Mouse (Mus musculus): Measurements from ENCODE around the gene Dhx32. TPM values are rescaled to one million over a fixed set of nuclear protein-coding genes. Genes with fewer than 3 reads are reported as not detected.

The Dhx32 gene
- total and polyA plus RNA-seq, 3 experiments: 25.6 to 27.1 TPM; not detected in 1

DNA sequence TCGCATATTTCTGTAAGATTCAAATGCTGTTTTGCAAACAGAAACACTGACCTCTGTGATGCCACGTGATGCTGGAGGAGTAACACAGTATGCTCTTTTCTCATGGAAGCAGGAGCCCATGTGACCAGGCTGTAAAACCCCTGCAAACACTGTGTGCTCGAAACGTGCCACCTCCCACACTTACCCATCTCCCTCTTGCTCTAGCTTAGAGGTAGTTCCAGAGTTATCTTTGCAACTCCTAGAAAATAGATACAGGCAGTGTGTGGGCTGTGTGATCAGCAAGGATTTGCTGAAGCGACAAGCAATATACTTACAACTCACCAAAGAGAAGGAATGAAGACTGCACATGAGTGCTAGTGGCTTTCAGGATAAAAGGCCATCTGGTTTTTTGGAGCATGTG is 14.0 kb downstream of the Dhx32 start:
- Histone ChIP-seq H3K36me3 (ENCODE audit: control insufficient read depth in 1 of 2, insufficient read depth in 2 of 2, low read length in 2 of 2) (no peaks in the 10 kb centered on the region), H3K4me3 (ENCODE audit: control insufficient read depth in 1 of 2, insufficient read depth in 1 of 2, low read depth in 2 of 2, low read length in 2 of 2) (no peak overlapping the region), H3K27ac (ENCODE audit: control insufficient read depth, low read depth, low read length) (no peak overlapping the region), H3K9me3 (replicated peaks; ENCODE audit: insufficient read depth, low read length) (no peaks in the 10 kb centered on the region), H3K9ac (ENCODE audit: control insufficient read depth, low read depth, low read length, poor library complexity, severe bottlenecking) (no peak overlapping the region), H3K79me2 (ENCODE audit: control insufficient read depth, insufficient read depth, low read length, poor library complexity) (no peaks in the 10 kb centered on the region), H3K27me3 (ENCODE audit: control insufficient read depth in 1 of 2, insufficient read depth in 2 of 2, low read length in 2 of 2) (no peaks in the 10 kb centered on the region), H3K4me1 (ENCODE audit: control insufficient read depth in 1 of 2, insufficient read depth in 2 of 2, low read length in 2 of 2) (no peaks in the 10 kb centered on the region)
- TF ChIP-seq RCOR1 (IDR thresholded peaks at IDR 0.05; ENCODE audit: low read depth, low read length): no peak
- TF ChIP-seq MEF2A (IDR thresholded peaks at IDR 0.05; ENCODE audit: extremely low read depth, insufficient replicate concordance, low read depth, low read length, poor library complexity, severe bottlenecking): no peak
- no peak for TF ChIP-seq TCF12 (IDR thresholded peaks at IDR 0.05; ENCODE audit: low read depth, low read length)
- TF ChIP-seq CTCF (IDR thresholded peaks at IDR 0.05 in 2 of 3, conservative IDR thresholded peaks at IDR 0.05 in 1 of 3; ENCODE audit: control insufficient read depth in 1 of 3, insufficient read depth in 1 of 3, low read depth in 2 of 3, low read length in 3 of 3, poor library complexity in 1 of 3, severe bottlenecking in 1 of 3): no peak
- TF ChIP-seq MAFK (IDR thresholded peaks at IDR 0.05; ENCODE audit: borderline replicate concordance, low read depth, low read length): no peak
- no peak for TF ChIP-seq ZMIZ1 (IDR thresholded peaks at IDR 0.05; ENCODE audit: low read depth, low read length)
- TF ChIP-seq ELF1 (IDR thresholded peaks at IDR 0.05; ENCODE audit: low read depth, low read length): no peak
- TF ChIP-seq ZC3H11A (IDR thresholded peaks at IDR 0.05; ENCODE audit: low read depth, low read length): no peak
- no peak for TF ChIP-seq CHD1 (IDR thresholded peaks at IDR 0.05; ENCODE audit: low read depth, low read length)
- TF ChIP-seq EP300 (IDR thresholded peaks at IDR 0.05; ENCODE audit: low read depth in 1 of 2, low read length in 2 of 2): no peak
- TF ChIP-seq JUND (IDR thresholded peaks at IDR 0.05; ENCODE audit: low read depth, low read length): no peak
- TF ChIP-seq USF2 (IDR thresholded peaks at IDR 0.05; ENCODE audit: borderline replicate concordance in 1 of 2, insufficient read depth in 1 of 2, low read depth in 1 of 2, low read length in 2 of 2): no peak
- TF ChIP-seq MAZ (IDR thresholded peaks at IDR 0.05; ENCODE audit: low read depth, low read length): no peak
- TF ChIP-seq POLR2AphosphoS2 (IDR thresholded peaks at IDR 0.05; ENCODE audit: low read length): no peak
- DNase-seq (ENCODE audit: low read depth, low spot score): no peak

DNA sequence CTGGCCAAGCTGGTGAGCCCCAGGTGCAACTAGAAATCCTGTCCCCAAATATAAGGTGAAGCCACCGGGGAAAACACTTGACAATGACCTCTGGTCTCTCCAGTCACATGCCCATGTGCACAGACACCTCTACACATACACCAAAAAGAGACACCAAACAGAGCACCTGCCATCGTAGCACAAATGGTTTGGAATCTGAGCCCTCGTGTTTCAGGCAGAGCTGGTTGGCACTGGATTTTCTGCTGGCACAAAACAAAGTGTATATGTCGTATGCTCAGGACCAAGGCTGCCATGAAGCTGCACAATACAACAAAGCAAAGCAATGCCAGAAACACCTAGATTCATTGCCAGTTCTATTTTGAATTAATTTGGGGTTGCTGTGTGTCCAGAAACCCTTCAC is 14.5 kb downstream of the Dhx32 start:
- Histone ChIP-seq H3K36me3 (ENCODE audit: control insufficient read depth in 1 of 2, insufficient read depth in 2 of 2, low read length in 2 of 2) (no peaks in the 10 kb centered on the region), H3K79me2 (ENCODE audit: control insufficient read depth, insufficient read depth, low read length, poor library complexity) (no peaks in the 10 kb centered on the region), H3K4me1 (ENCODE audit: control insufficient read depth in 1 of 2, insufficient read depth in 2 of 2, low read length in 2 of 2) (no peaks in the 10 kb centered on the region), H3K27me3 (ENCODE audit: control insufficient read depth in 1 of 2, insufficient read depth in 2 of 2, low read length in 2 of 2) (no peaks in the 10 kb centered on the region), H3K4me3 (ENCODE audit: control insufficient read depth in 1 of 2, insufficient read depth in 1 of 2, low read depth in 2 of 2, low read length in 2 of 2) (no peak overlapping the region), H3K27ac (ENCODE audit: control insufficient read depth, low read depth, low read length) (no peak overlapping the region), H3K9me3 (replicated peaks; ENCODE audit: insufficient read depth, low read length) (no peaks in the 10 kb centered on the region), H3K9ac (ENCODE audit: control insufficient read depth, low read depth, low read length, poor library complexity, severe bottlenecking) (no peak overlapping the region)
- TF ChIP-seq POLR2AphosphoS5 (IDR thresholded peaks at IDR 0.05; ENCODE audit: borderline replicate concordance, low read depth, low read length): no peak
- no peak for DNase-seq (ENCODE audit: low read depth, low spot score)

Data from MEL (cell line).